Mouse (Mus musculus): ENCODE measurements around the gene Igsf11. TPM values are rescaled to one million over a fixed set of nuclear protein-coding genes. Genes with fewer than 3 reads are reported as not detected.

Igsf11 gene
- total RNA-seq, 2 experiments from 2014 or later, result not detected

DNA sequence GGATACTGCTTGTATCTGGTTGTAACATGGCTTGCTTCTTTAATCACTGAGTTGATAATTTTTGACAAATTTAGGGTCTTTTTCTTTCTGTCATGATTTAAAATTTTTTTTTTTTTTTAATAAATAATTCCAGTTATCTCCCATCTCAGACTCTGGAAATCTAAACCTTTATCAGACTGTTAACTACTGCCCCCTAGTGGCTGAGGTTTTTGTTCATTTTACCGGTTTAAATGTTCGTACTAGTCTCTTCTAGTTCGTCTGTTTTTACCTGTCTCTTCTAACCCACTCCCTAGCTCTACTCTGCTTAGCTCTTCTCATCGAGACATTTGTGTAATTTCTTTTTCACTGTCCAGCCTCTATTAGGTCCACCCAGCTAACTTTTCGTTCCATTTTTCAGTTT is 170.1 kb downstream of the Igsf11 start:
- no peak for ATAC-seq (replicated peaks; ENCODE audit: low FRiP score, poor library complexity, severe bottlenecking)

DNA sequence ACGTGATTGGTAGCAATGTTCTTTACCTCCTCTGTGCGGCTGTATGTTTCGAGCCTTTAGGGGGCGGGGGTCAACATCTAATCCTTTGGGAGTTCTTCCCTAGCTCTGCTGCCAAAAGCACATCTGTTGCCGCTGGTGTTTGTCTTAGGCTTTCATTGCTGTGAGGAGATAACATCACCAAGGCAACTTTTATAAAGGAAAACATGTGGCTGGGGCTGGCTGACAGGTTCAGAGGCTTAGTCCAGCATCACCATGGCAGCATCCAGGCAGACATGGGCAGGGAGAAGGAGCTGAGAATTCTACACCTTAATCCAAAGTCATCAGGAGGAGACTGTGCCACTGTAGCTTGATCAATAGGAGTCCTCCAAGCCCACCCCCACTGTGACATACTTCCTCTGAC is 173.1 kb downstream of the Igsf11 start:
- ATAC-seq (replicated peaks; ENCODE audit: low FRiP score, poor library complexity, severe bottlenecking), result no peak

DNA sequence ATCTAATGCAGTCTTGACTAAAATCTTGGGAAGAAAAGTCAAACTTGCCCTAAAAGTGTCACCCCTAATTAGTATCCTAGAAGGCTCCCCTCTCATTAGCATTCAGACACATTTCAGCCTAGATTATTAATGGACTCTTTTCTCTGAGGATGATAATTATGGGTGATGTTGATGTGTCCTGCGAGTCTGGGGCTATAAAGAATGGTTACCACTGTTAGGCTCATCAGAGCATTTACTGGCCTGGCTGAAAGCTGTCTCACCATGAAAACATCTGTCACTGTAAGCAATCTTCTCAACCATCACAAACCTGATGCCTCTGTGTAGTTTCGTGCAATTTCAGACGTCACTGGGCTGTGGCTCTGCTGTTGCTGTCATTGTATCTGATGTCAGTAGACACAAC is 179.0 kb downstream of the Igsf11 start:
- ATAC-seq (replicated peaks; ENCODE audit: low FRiP score, poor library complexity, severe bottlenecking), result no peak

Other genes starting within 250 kb of the Igsf11 start
- gene Arhgap31, start 179.4 kb upstream of the Igsf11 start, total RNA-seq (2015; ENCODE audit: low replicate concordance), result 2.7 TPM in 2 replicates
- gene Arhgap31, start 179.4 kb upstream of the Igsf11 start, total RNA-seq (2017; ENCODE audit: low replicate concordance), result 2.0 and 2.3 TPM in 2 replicates
- gene B4galt4, start 150.4 kb upstream of the Igsf11 start, total RNA-seq (2015; ENCODE audit: low replicate concordance), result 7.7 and 19.4 TPM in 2 replicates
- gene B4galt4, start 150.4 kb upstream of the Igsf11 start, total RNA-seq (2017; ENCODE audit: low replicate concordance), result 4.4 and 7.4 TPM in 2 replicates
- gene Upk1b, start 92.3 kb upstream of the Igsf11 start, total RNA-seq (2015; ENCODE audit: low replicate concordance), result not detected in 2 replicates
- not detected in 2 replicates for gene Upk1b, start 92.3 kb upstream of the Igsf11 start, total RNA-seq (2017; ENCODE audit: low replicate concordance)
- gene 4930435E12Rik, start 63.9 kb upstream of the Igsf11 start, total RNA-seq (2015; ENCODE audit: low replicate concordance), result not detected in 2 replicates
- not detected in 2 replicates for gene 4930435E12Rik, start 63.9 kb upstream of the Igsf11 start, total RNA-seq (2017; ENCODE audit: low replicate concordance)

Data from erythroblast, adult 5-6 weeks (primary cell).